Mouse (Mus musculus) kidney, embryonic 16.5 days (tissue): ENCODE results near the gene Ryk. TPM values are rescaled to one million over a fixed set of nuclear protein-coding genes. Genes with fewer than 3 reads are reported as not detected.

Experiments used
- ATAC-seq: fragments of 200-750 bp; cut with Nextera tagmentation; 2 replicates; pipeline ENCODE4 v1.8.0; 2017; ENCODE audit warnings: moderate TSS enrichment; ENCODE audit not compliant: low FRiP score, low TSS enrichment
- H3K27ac ChIP-seq: fragments of 300-500 bp; sonication (generic); 2 replicates; pipeline ENCODE4 v1.5.1; 2014; ENCODE audit warnings: low read length
- H3K27me3 ChIP-seq: fragments of 300-500 bp; sonication (generic); 2 replicates; pipeline ENCODE4 v1.6.1; 2014; ENCODE audit warnings: low read length, control low read depth, mixed read lengths; ENCODE audit not compliant: insufficient read depth
- H3K36me3 ChIP-seq: fragments of 300-500 bp; sonication (generic); 2 replicates; pipeline ENCODE4 v1.6.1; 2014; ENCODE audit warnings: low read length, control low read depth, mixed read lengths; ENCODE audit not compliant: insufficient read depth
- H3K4me1 ChIP-seq: fragments of 300-500 bp; sonication (generic); 2 replicates; pipeline ENCODE4 v1.6.1; 2014; ENCODE audit warnings: low read length, control low read depth, mixed read lengths; ENCODE audit not compliant: insufficient read depth
- H3K4me2 ChIP-seq: fragments of 300-500 bp; sonication (generic); replicated peaks from 2 replicates; pipeline ENCODE4 v1.6.1; 2014; ENCODE audit warnings: low read depth, low read length
- H3K4me3 ChIP-seq: fragments of 300-500 bp; sonication (generic); 2 replicates; pipeline ENCODE4 v1.5.1; 2014; ENCODE audit warnings: mild to moderate bottlenecking, low read length
- H3K9ac ChIP-seq: fragments of 300-500 bp; sonication (generic); replicated peaks from 2 replicates; pipeline ENCODE4 v1.6.1; 2014; ENCODE audit warnings: low read length
- H3K9me3 ChIP-seq: fragments of 300-500 bp; sonication (generic); 2 replicates; pipeline ENCODE4 v1.6.1; 2016; ENCODE audit warnings: low read length, control low read depth
- WGBS: fragments of 180-500 bp; shearing (Covaris S2); extraction: QIAGEN DNeasy Blood & Tissue Kit; methylation state at CpG from one replicate; pipeline ENCODE4 v1.1.7; 2014; 5-methylcytosine and 5-hydroxymethylcytosine counted together
- polyA plus RNA-seq: library from polyadenylated mRNA; unstranded; fragments of >200 nt; fragmentation: Nextera tagmentation; extraction: Ambion mirVana; gene quantifications from 2 replicates; pipeline ENCODE4 v1.2.1, GENCODE M21; 2015

Gene Ryk
- polyA plus RNA-seq, 1 experiment from 2014 or later = 17.0 TPM

GRCm38 (mm10) chr9:102831541-102831940 lies 3.2 kb upstream of the Ryk start:
- no peak overlapping the region for H3K27ac ChIP-seq
- no peak overlapping the region for H3K4me2 ChIP-seq
- ATAC-seq = no peak
- H3K36me3 ChIP-seq = no peaks in the 10 kb centered on the region
- H3K4me1 ChIP-seq = peaks cover 19% of the 10 kb centered on the region
- no peak overlapping the region for H3K4me3 ChIP-seq
- no peaks in the 10 kb centered on the region for H3K27me3 ChIP-seq
- no peaks in the 10 kb centered on the region for H3K9me3 ChIP-seq
- no peak overlapping the region for H3K9ac ChIP-seq
- WGBS = 87% methylated on average over 4 of the region's 4 CpGs

DNA sequence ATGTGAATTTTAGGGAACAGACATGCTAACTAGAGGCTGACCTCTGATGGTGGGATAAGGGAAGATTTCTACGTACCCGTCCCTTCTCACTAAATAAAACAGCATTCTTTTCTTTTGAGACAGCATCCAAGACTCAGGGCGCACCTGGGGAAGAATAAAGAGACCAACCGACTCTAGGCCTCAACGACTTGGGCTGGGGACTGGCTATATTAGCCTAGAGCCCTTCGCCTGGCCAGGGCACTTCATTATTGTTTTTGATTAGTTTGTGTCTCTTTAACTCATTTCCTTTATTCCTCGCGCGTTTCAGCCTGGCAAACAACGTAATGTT lies 339 bp upstream of the Ryk start:
- H3K4me3 ChIP-seq = peak overlapping the region; percentile 67
- peak overlapping the region; percentile 88; the same call in 1 of the 2 replicates for H3K27ac ChIP-seq
- peaks cover 33% of the 10 kb centered on the region for H3K4me1 ChIP-seq
- 13% methylated on average over 10 of the region's 10 CpGs for WGBS
- H3K9me3 ChIP-seq = no peaks in the 10 kb centered on the region
- no peaks in the 10 kb centered on the region for H3K36me3 ChIP-seq
- no peaks in the 10 kb centered on the region for H3K27me3 ChIP-seq
- peak overlapping the region; percentile 97 for H3K9ac ChIP-seq
- H3K4me2 ChIP-seq = peak overlapping the region; percentile 63
- peak; percentile 46 for ATAC-seq

GRCm38 (mm10) chr9:102836279-102836678 lies 1.6 kb downstream of the Ryk start:
- H3K9ac ChIP-seq = no peak overlapping the region
- no peaks in the 10 kb centered on the region for H3K27me3 ChIP-seq
- no peaks in the 10 kb centered on the region for H3K36me3 ChIP-seq
- peak overlapping the region; percentile 67 for H3K4me3 ChIP-seq
- no peak for ATAC-seq
- no peaks in the 10 kb centered on the region for H3K9me3 ChIP-seq
- H3K27ac ChIP-seq = no peak overlapping the region
- H3K4me1 ChIP-seq = peaks cover 52% of the 10 kb centered on the region
- 26% methylated on average over 9 of the region's 9 CpGs for WGBS
- peak overlapping the region; percentile 63 for H3K4me2 ChIP-seq

DNA sequence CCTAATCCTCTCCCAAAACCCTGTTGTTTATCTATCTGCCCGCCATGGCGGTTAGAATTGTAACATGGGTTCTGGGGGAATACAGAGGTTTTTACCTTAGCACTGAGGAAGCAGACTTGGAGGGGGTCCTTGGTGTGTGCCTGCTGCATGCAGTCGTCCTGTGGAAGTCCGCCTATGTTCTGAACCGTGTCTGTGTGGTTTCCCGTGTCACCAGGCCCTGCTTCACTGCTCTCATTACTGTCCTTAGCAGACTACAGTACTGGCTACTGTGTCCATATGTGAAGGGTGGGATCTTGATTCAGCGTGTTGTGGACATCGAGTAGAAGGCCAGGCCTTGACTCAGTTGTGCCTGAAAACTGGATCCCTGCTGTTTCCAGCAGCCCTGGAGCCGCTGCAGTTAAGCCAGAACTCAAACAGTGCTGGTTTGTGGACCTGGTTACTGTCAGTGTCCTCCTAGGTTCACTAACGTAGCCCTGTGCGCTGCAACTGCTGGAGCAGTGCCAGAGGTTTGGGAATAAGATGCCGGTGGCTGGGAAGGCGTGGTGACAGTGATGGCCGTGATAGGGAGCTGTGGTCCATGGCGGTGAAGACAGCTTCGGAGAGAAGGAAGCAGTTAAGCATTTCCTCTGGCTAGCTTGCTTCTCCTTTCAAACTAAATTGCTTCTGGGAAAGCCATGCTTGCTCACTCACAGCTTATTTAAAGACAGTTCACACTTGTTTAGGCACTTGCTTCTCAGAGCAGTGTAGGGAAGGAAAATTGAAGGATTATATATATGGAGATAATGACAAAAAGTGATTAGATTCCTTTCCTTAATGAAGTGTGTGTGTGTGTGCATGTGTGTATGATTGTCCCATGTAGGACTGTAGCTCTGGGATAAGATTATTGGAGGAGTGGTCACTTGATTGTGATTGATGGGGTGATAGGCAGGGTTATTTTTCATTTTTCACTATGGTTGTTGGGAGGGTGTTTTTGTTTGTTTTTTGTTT lies 6.4 kb downstream of the Ryk start:
- peak overlapping the region; percentile 30; the same call in 1 of the 2 replicates for H3K4me2 ChIP-seq
- no peaks in the 10 kb centered on the region for H3K36me3 ChIP-seq
- H3K27me3 ChIP-seq = no peaks in the 10 kb centered on the region
- H3K9me3 ChIP-seq = no peaks in the 10 kb centered on the region
- peak overlapping the region; percentile 1 for H3K27ac ChIP-seq
- WGBS = 19% methylated on average over 16 of the region's 16 CpGs
- ATAC-seq = peak; percentile 64
- H3K4me3 ChIP-seq = no peak overlapping the region
- peaks cover 69% of the 10 kb centered on the region for H3K4me1 ChIP-seq
- no peak overlapping the region for H3K9ac ChIP-seq

DNA sequence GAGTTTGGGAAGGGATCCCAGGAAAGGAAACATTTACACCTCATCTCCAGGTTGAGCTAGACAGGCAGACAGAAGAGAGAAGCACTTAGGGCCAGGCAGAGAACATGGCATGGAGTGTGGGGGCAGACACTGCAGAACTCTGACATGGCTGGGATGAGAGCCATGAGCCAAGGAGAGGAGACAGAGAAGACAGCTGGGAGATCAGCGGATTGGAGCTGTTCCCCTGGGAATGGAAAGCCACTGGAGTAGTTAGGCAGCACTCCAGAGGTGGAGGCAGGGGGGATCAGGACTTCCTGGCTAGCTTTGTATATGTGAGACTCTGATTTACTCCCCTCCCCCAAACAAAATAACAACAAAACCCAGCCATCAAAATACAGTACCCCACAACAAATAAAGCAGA lies 7.1 kb downstream of the Ryk start:
- no peaks in the 10 kb centered on the region for H3K27me3 ChIP-seq
- no peaks in the 10 kb centered on the region for H3K36me3 ChIP-seq
- H3K9me3 ChIP-seq = no peaks in the 10 kb centered on the region
- ATAC-seq = 0 out of 2 replicates have a peak, but pooled peaks have one; percentile 44
- no peak overlapping the region for H3K4me2 ChIP-seq
- H3K9ac ChIP-seq = no peak overlapping the region
- no peak overlapping the region for H3K27ac ChIP-seq
- WGBS = 29% methylated on average over 1 of the region's 1 CpGs
- H3K4me3 ChIP-seq = no peak overlapping the region
- H3K4me1 ChIP-seq = peaks cover 68% of the 10 kb centered on the region

DNA sequence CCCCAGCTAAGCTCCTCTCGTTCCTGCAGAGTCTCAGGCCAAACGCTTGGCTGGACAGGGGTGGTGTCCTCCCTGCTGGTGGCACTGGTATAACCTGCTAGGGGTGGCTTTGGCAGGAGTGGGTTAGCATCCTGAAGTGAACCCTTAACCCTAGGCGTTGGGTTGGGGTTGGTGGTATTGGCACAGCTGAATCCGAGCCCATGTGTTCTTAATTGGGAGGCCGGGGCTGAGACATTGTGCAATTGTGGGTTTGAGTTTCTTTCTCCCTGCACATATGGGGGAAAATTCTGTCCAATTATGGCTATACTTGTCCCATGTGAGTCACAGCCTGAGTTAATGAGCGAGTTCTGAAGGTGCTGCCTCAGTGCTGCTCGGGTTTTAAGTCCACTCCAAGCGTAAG lies 7.8 kb downstream of the Ryk start:
- WGBS = 54% methylated on average over 8 of the region's 8 CpGs
- Histone ChIP-seq H3K4me1 (peaks cover 69% of the 10 kb centered on the region), H3K9me3 (no peaks in the 10 kb centered on the region), H3K27ac (no peak overlapping the region), H3K27me3 (no peaks in the 10 kb centered on the region), H3K4me2 (no peak overlapping the region), H3K4me3 (no peak overlapping the region), H3K9ac (no peak overlapping the region), H3K36me3 (no peaks in the 10 kb centered on the region)
- ATAC-seq = no peak

- no peak overlapping the region for H3K4me3 ChIP-seq
- no peak overlapping the region for H3K9ac ChIP-seq
- 18% methylated on average over 4 of the region's 4 CpGs for WGBS
- peaks cover 78% of the 10 kb centered on the region for H3K4me1 ChIP-seq
- no peak for ATAC-seq
- H3K36me3 ChIP-seq = no peaks in the 10 kb centered on the region
- no peak overlapping the region for H3K27ac ChIP-seq
- H3K4me2 ChIP-seq = no peak overlapping the region
- no peaks in the 10 kb centered on the region for H3K9me3 ChIP-seq
- H3K27me3 ChIP-seq = no peaks in the 10 kb centered on the region
Observed at GRCm38 (mm10) chr9:102843577-102843976, 8.9 kb downstream of the Ryk start.

DNA sequence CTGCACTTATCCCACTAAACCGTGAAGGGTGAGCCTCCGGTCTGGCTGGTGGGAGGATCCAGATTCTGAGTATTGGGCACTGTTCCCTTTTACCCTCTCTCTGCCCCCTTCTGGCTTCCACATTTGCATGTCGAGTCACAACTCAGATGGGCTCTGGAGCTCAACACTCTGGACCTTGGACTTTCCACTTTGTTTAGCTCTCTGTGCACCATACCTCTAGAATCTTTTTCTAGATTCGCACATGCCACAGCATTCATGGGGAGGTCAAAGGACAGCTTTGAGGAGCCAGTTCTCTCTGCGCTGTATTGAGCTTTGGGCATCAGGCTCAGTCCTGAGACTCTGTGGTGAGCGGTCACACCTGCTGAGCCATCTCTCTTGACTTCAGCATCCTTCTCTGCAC lies 11.1 kb downstream of the Ryk start:
- H3K9ac ChIP-seq = no peak overlapping the region
- no peaks in the 10 kb centered on the region for H3K27me3 ChIP-seq
- H3K4me3 ChIP-seq = no peak overlapping the region
- H3K4me1 ChIP-seq = peaks cover 62% of the 10 kb centered on the region
- no peak overlapping the region for H3K4me2 ChIP-seq
- WGBS = 63% methylated on average over 6 of the region's 6 CpGs
- no peaks in the 10 kb centered on the region for H3K9me3 ChIP-seq
- no peaks in the 10 kb centered on the region for H3K36me3 ChIP-seq
- ATAC-seq = peak; percentile 22; the same call in 1 of the 2 replicates
- no peak overlapping the region for H3K27ac ChIP-seq

DNA sequence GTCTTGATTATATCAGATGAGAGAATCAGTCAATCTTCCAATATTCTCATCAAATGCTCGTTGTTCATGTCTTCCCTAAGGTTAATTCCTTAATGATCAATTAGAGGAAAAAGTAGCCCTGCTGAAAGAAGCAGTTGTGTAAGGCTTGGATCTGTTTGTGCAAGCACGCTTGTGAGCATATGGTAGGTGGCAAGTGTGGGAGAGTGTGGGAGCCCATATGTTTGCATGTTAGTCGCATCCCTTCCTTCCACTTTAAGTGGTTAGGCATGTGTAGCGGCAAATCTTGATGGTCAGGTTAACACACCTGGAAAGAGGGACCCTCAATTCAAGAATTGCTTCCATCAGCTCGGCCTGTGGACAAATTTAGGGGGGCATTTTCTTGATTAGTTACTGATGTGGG lies 11.6 kb downstream of the Ryk start:
- Histone ChIP-seq H3K36me3 (no peaks in the 10 kb centered on the region), H3K4me3 (no peak overlapping the region), H3K27ac (no peak overlapping the region), H3K9ac (no peak overlapping the region), H3K4me1 (peaks cover 57% of the 10 kb centered on the region), H3K4me2 (no peak overlapping the region), H3K27me3 (no peaks in the 10 kb centered on the region), H3K9me3 (no peaks in the 10 kb centered on the region)
- WGBS = 90% methylated on average over 5 of the region's 5 CpGs
- ATAC-seq = no peak
